Comparison of ENCODE assay signal across 14 mouse cellular contexts in the genomic region with DNA sequence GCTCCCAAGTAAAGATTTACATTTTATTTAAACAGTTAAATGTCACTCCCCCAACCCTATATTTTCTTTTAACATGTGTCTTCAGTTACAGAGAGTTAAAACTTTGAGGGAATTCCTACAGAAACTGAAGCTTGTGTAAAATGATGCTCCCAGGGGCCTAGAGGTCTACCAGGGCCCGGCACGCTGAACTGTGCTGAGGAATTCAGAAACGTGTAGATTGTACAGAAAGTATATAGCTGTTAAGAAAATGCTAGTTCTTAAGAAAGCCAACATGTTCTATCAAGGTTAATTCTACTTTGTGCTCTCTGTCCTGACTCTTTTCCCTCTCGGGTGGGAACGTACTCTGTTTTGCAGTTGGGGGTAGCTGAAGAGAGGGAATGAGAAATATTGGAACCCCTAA. TPM values are rescaled to one million over a fixed set of nuclear protein-coding genes. Genes with fewer than 3 reads are reported as not detected.
"Had no signal": no experiment of that assay in that cellular context is flagged by ENCODE, and none has a peak within 500 bp of the region (broad histone marks: within the 10 kb centered on the region; RNA-seq: fewer than 3 reads in every experiment).

No protein-coding gene starts in this region.

- H3K4me3 ChIP-seq: left cerebral cortex, adult 2 months; limb, embryonic 15.5 days; liver, embryonic 13.5 days; lung, embryonic 15.5 days; midbrain, embryonic 12.5 days; neural tube, embryonic 13.5 days; stomach, embryonic 15.5 days had no signal

- DNase-seq: kidney, postnatal 25 days; liver, embryonic 13.5 days; liver, postnatal 0 days; retina, postnatal 1 day; right cerebral cortex, postnatal 4 days; thymus, postnatal 4 days had no signal

- ATAC-seq: liver, postnatal 0 days; midbrain, embryonic 16.5 days had no signal

- H3K36me3 ChIP-seq: limb, embryonic 15.5 days; liver, embryonic 13.5 days; lung, embryonic 15.5 days; midbrain, embryonic 12.5 days; neural tube, embryonic 13.5 days; stomach, embryonic 15.5 days had no signal

- H3K9ac ChIP-seq: limb, embryonic 15.5 days; liver, embryonic 13.5 days; liver, postnatal 0 days; lung, embryonic 15.5 days; midbrain, embryonic 12.5 days; neural tube, embryonic 13.5 days; stomach, embryonic 15.5 days had no signal

- H3K27ac ChIP-seq: left cerebral cortex, adult 2 months; limb, embryonic 15.5 days; liver, embryonic 13.5 days; lung, embryonic 15.5 days; midbrain, embryonic 12.5 days; neural tube, embryonic 13.5 days; stomach, embryonic 15.5 days had no signal

- H3K4me2 ChIP-seq: limb, embryonic 15.5 days; liver, embryonic 13.5 days; lung, embryonic 15.5 days; midbrain, embryonic 12.5 days; neural tube, embryonic 13.5 days; stomach, embryonic 15.5 days had no signal

- H3K27me3 ChIP-seq: limb, embryonic 15.5 days; liver, embryonic 13.5 days; lung, embryonic 15.5 days; midbrain, embryonic 12.5 days; neural tube, embryonic 13.5 days; stomach, embryonic 15.5 days had no signal

- H3K4me1 ChIP-seq: liver, embryonic 13.5 days; lung, embryonic 15.5 days; stomach, embryonic 15.5 days had no signal

- H3K9me3 ChIP-seq: limb, embryonic 15.5 days; liver, embryonic 13.5 days; lung, embryonic 15.5 days; midbrain, embryonic 12.5 days; neural tube, embryonic 13.5 days; stomach, embryonic 15.5 days had no signal

RNA-seq across cellular contexts. Expression of gene Lypd6, which starts 57.1 kb away (rescaled TPM):
- total RNA-seq: megakaryocyte-erythroid progenitor cell, adult 5-6 weeks had no signal
